Mouse (Mus musculus): ENCODE results near the gene Fezf2. TPM values are rescaled to one million over a fixed set of nuclear protein-coding genes. Genes with fewer than 3 reads are reported as not detected.
A peak's percentile ranks its signal among the peaks of the same experiment; 100 is the strongest.

Fezf2 gene
- polyA plus RNA-seq, 1 experiment from 2014 or later, result not detected

- peaks cover 100% of the 10 kb centered on the region for H3K27me3 ChIP-seq (ENCODE audit: low read depth, poor library complexity, severe bottlenecking)
- peaks cover 19% of the 10 kb centered on the region for H3K4me1 ChIP-seq
- no peaks in the 10 kb centered on the region for H3K36me3 ChIP-seq
- no peak overlapping the region for H3K4me3 ChIP-seq
- 3% methylated on average over 15 of the region's 15 CpGs for WGBS
- H3K27ac ChIP-seq, result no peak overlapping the region
- no peak for DNase-seq (ENCODE audit: low spot score)
- H3K9me3 ChIP-seq (replicated peaks), result no peaks in the 10 kb centered on the region
Measured at GRCm38 (mm10) chr14:12349334-12350090, 1.5 kb upstream of the Fezf2 start.

DNA sequence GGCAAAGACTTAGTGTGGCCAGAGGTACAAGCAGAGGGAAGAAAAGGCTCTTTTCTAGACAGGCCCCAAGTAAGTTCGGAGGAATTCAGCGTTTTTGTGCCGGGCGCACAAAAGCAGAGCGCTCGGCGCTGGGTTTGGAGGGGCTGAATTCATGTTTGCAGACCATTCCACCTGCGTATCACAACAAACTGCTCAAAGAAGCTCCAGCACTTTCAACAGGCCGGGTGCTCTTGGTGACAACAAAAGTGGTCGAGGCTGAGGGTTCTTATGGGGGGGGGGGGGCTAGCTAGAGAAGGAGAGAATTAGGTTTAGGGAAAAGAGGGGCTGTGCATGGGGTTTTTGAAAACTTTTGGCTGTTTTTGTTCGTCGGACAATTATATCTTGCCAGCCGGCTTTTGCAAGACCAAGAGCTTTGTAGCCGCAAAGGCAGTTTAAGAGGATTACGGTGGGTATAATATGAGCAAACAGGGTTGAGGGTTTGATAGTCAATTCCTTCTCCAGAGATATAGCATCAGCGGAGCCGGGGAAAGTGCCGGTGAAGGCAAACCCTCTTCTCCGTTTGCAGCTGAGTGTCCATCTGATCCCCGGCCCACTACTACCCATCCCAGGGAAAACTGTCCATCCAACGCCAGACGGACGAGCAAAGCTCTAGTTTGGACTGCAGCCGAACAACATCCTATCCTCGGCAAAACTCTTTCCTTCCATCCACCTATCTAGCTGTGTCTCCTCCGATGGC lies 956 bp downstream of the Fezf2 start:
- H3K27ac ChIP-seq, result no peak overlapping the region
- H3K9me3 ChIP-seq (replicated peaks), result no peaks in the 10 kb centered on the region
- no peak overlapping the region for H3K4me3 ChIP-seq
- DNase-seq (ENCODE audit: low spot score), result peak; percentile 55
- WGBS, result under 1% methylated on average over 26 of the region's 26 CpGs
- H3K27me3 ChIP-seq (ENCODE audit: low read depth, poor library complexity, severe bottlenecking), result peaks cover 100% of the 10 kb centered on the region
- H3K4me1 ChIP-seq, result peaks cover 25% of the 10 kb centered on the region
- H3K36me3 ChIP-seq, result no peaks in the 10 kb centered on the region

DNA sequence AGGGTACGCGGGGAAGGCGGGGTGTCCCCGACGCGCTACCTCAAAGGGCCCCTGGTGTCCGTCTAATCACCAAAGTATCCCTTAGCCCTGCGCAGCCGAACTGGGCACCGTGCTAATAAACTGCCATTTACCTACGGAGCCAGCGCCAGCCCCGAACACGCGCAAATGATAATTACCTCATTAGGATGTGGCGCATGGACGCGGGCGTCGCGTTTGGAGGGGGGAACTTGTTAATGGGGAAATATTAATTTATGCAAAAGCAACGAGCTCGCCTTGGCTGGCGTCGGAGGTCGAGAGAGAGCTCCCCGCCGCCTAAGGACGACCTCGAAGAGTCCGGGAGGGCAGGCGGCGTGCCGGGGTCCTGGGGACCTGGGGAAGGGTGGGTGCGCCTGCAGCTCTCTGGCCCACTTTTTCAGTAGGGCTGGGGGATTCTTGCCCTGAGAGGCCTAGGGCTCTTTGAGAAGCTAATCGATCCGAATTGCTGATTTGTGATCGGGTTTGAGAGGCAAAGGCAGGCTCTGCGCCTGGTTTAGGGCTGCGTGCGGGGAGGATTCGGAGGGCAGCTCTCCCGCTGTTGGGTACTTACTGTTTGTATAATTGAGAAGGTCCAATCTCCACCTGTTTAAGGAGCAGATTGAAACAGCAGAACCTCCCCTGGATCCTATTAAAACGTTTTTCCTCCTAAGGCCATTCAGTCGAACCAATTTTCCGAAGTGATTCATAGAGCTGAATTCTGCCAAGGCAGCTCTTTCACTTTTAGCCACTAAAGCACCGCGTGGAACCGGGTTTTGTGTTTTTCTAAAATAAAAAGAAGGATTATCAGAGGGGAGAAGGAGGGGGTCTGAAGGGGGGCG lies 1.8 kb downstream of the Fezf2 start:
- peaks cover 32% of the 10 kb centered on the region for H3K4me1 ChIP-seq
- no peaks in the 10 kb centered on the region for H3K9me3 ChIP-seq (replicated peaks)
- peak overlapping the region; percentile 18 for H3K4me3 ChIP-seq
- WGBS, result under 1% methylated on average over 50 of the region's 50 CpGs
- H3K36me3 ChIP-seq, result no peaks in the 10 kb centered on the region
- DNase-seq (ENCODE audit: low spot score), result peak; percentile 64
- no peak overlapping the region for H3K27ac ChIP-seq
- H3K27me3 ChIP-seq (ENCODE audit: low read depth, poor library complexity, severe bottlenecking), result peaks cover 100% of the 10 kb centered on the region

GRCm38 (mm10) chr14:12345241-12345921 lies 2.6 kb downstream of the Fezf2 start:
- peak; percentile 58 for DNase-seq (ENCODE audit: low spot score)
- Histone ChIP-seq H3K4me1 (peaks cover 36% of the 10 kb centered on the region), H3K27me3 (ENCODE audit: low read depth, poor library complexity, severe bottlenecking) (peaks cover 100% of the 10 kb centered on the region), H3K27ac (no peak overlapping the region), H3K9me3 (replicated peaks) (no peaks in the 10 kb centered on the region), H3K4me3 (peak overlapping the region; percentile 29), H3K36me3 (no peaks in the 10 kb centered on the region)
- WGBS, result under 1% methylated on average over 40 of the region's 40 CpGs

GRCm38 (mm10) chr14:12344746-12345240 lies 3.2 kb downstream of the Fezf2 start:
- H3K4me3 ChIP-seq, result peak overlapping the region; percentile 29

DNA sequence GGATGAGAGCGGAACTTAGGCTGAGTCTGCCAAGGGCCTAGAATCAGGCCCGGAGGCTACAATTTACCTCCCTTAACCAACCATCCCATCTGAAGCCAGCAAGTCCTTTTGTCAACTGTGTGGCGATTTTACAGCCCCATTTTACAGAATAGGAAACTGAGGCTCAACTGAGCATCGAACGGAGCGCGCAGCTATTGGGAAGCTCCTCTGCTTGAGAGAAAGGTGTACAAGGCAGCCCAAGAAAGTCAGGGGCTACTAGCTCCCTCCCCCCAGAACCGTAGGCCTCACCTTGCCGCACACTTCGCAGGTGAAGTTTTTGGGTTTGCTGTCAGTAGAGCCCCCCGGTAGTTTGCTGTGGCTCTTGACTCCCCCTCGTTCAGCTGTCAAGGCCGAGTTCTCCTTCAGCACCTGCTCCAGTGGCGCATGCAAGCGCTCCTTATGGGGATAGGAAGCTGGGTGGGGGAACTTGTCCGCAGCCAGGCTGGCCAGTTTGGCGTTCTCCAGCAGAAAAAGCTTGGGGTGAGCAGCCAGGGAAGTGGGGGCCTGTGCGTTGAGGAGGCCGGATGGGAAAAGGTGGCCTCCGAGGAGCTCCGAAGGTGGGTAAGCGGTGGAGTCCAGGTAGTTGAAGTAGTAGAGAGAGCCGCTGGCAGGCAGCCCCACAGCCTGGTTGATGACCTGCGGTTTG lies 3.8 kb downstream of the Fezf2 start:
- H3K27ac ChIP-seq, result no peak overlapping the region

More at GRCm38 (mm10) chr14:12344746-12345240, 3.2 kb downstream of the Fezf2 start:
- Histone ChIP-seq H3K27ac (no peak overlapping the region), H3K27me3 (ENCODE audit: low read depth, poor library complexity, severe bottlenecking) (peaks cover 100% of the 10 kb centered on the region), H3K9me3 (replicated peaks) (no peaks in the 10 kb centered on the region), H3K4me1 (peaks cover 36% of the 10 kb centered on the region), H3K36me3 (no peaks in the 10 kb centered on the region)
- under 1% methylated on average over 39 of the region's 39 CpGs for WGBS
- DNase-seq (ENCODE audit: low spot score), result peak; percentile 65

GRCm38 (mm10) chr14:12343451-12343941 lies 4.5 kb downstream of the Fezf2 start:
- Histone ChIP-seq H3K27ac (no peak overlapping the region), H3K4me1 (peaks cover 36% of the 10 kb centered on the region), H3K9me3 (replicated peaks) (no peaks in the 10 kb centered on the region), H3K36me3 (no peaks in the 10 kb centered on the region), H3K27me3 (ENCODE audit: low read depth, poor library complexity, severe bottlenecking) (peaks cover 100% of the 10 kb centered on the region), H3K4me3 (no peak overlapping the region; the same call in 1 of the 2 replicates)
- 1% methylated on average over 20 of the region's 20 CpGs for WGBS
- peak; percentile 57 for DNase-seq (ENCODE audit: low spot score)

More for the DNA sequence above, 3.8 kb downstream of the Fezf2 start:
- H3K4me1 ChIP-seq, result peaks cover 36% of the 10 kb centered on the region
- no peaks in the 10 kb centered on the region for H3K9me3 ChIP-seq (replicated peaks)
- H3K4me3 ChIP-seq, result peak overlapping the region; percentile 29; the same call in 1 of the 2 replicates
- peaks cover 100% of the 10 kb centered on the region for H3K27me3 ChIP-seq (ENCODE audit: low read depth, poor library complexity, severe bottlenecking)
- DNase-seq (ENCODE audit: low spot score), result no peak
- 4% methylated on average over 24 of the region's 24 CpGs for WGBS
- no peaks in the 10 kb centered on the region for H3K36me3 ChIP-seq

GRCm38 (mm10) chr14:12342458-12343131 lies 5.4 kb downstream of the Fezf2 start:
- Histone ChIP-seq H3K4me3 (no peak overlapping the region), H3K36me3 (no peaks in the 10 kb centered on the region), H3K9me3 (replicated peaks) (no peaks in the 10 kb centered on the region), H3K27ac (no peak overlapping the region), H3K27me3 (ENCODE audit: low read depth, poor library complexity, severe bottlenecking) (peaks cover 100% of the 10 kb centered on the region), H3K4me1 (peaks cover 36% of the 10 kb centered on the region)
- WGBS, result under 1% methylated on average over 23 of the region's 23 CpGs
- peak; percentile 57 for DNase-seq (ENCODE audit: low spot score)

- WGBS, result 2% methylated on average over 24 of the region's 24 CpGs
- peak; percentile 37 for DNase-seq (ENCODE audit: low spot score)
- no peak overlapping the region for H3K4me3 ChIP-seq
- no peaks in the 10 kb centered on the region for H3K36me3 ChIP-seq
- no peaks in the 10 kb centered on the region for H3K9me3 ChIP-seq (replicated peaks)
- H3K27me3 ChIP-seq (ENCODE audit: low read depth, poor library complexity, severe bottlenecking), result peaks cover 100% of the 10 kb centered on the region
- H3K4me1 ChIP-seq, result peaks cover 36% of the 10 kb centered on the region
- H3K27ac ChIP-seq, result no peak overlapping the region
Measured at GRCm38 (mm10) chr14:12341789-12342457, 6.1 kb downstream of the Fezf2 start.

GRCm38 (mm10) chr14:12341075-12341788 lies 6.8 kb downstream of the Fezf2 start:
- DNase-seq (ENCODE audit: low spot score), result peak; percentile 65
- peaks cover 100% of the 10 kb centered on the region for H3K27me3 ChIP-seq (ENCODE audit: low read depth, poor library complexity, severe bottlenecking)

More at GRCm38 (mm10) chr14:12341075-12341788, 6.8 kb downstream of the Fezf2 start:
- Histone ChIP-seq H3K4me3 (0 out of 2 replicates have a peak overlapping the region, but pooled peaks have one; percentile 3), H3K4me1 (peaks cover 35% of the 10 kb centered on the region), H3K27ac (no peak overlapping the region), H3K9me3 (replicated peaks) (no peaks in the 10 kb centered on the region), H3K36me3 (no peaks in the 10 kb centered on the region)
- under 1% methylated on average over 42 of the region's 42 CpGs for WGBS
